Mouse (Mus musculus): ENCODE measurements at regions not wholly inside any gene's neighbourhood (a gene's known extent, or its start where the extent isn't known, plus 50 kb on each side); places are given as distances from the start of the nearest gene placed in this dataset.

- H3K36me3 ChIP-seq (ENCODE audit: control insufficient read depth, insufficient read depth, low read length): no peaks in the 10 kb centered on the region
- TF ChIP-seq CTCF (IDR thresholded peaks at IDR 0.05; ENCODE audit: control insufficient read depth, insufficient read depth, insufficient replicate concordance, low read depth, low read length) (no peak), POLR2A (IDR thresholded peaks at IDR 0.05; ENCODE audit: control insufficient read depth, low read depth, low read length) (no peak)
- no peaks in the 10 kb centered on the region for H3K27me3 ChIP-seq (ENCODE audit: control insufficient read depth, insufficient read depth, low read length)
- H3K4me1 ChIP-seq (ENCODE audit: control insufficient read depth, insufficient read depth, low read length): no peaks in the 10 kb centered on the region
- H3K4me3 ChIP-seq (ENCODE audit: control insufficient read depth, low read depth, low read length): no peak overlapping the region
- H3K27ac ChIP-seq (ENCODE audit: control insufficient read depth, insufficient read depth, low read depth, low read length): no peak overlapping the region
These were observed 94.8 kb downstream of the Rbm46 start for GRCm38 (mm10) chr3:82781464-82781863.

- Histone ChIP-seq H3K4me3 (ENCODE audit: control insufficient read depth, low read depth, low read length) (no peak overlapping the region), H3K36me3 (ENCODE audit: control insufficient read depth, insufficient read depth, low read length) (no peaks in the 10 kb centered on the region), H3K4me1 (ENCODE audit: control insufficient read depth, insufficient read depth, low read length) (no peaks in the 10 kb centered on the region), H3K27me3 (ENCODE audit: control insufficient read depth, insufficient read depth, low read length) (no peaks in the 10 kb centered on the region), H3K27ac (ENCODE audit: control insufficient read depth, insufficient read depth, low read depth, low read length) (no peak overlapping the region)
- TF ChIP-seq POLR2A (IDR thresholded peaks at IDR 0.05; ENCODE audit: control insufficient read depth, low read depth, low read length): no peak
- TF ChIP-seq CTCF (IDR thresholded peaks at IDR 0.05; ENCODE audit: control insufficient read depth, insufficient read depth, insufficient replicate concordance, low read depth, low read length): no peak
These were observed 105.6 kb downstream of the Rbm46 start for GRCm38 (mm10) chr3:82770512-82771270.

- no peak overlapping the region for H3K27ac ChIP-seq (ENCODE audit: control insufficient read depth, insufficient read depth, low read depth, low read length)
These were observed 108.8 kb downstream of the Rbm46 start for GRCm38 (mm10) chr3:82767484-82767883.

GRCm38 (mm10) chr3:82759946-82760345 lies 116.3 kb downstream of the Rbm46 start:
- Histone ChIP-seq H3K27ac (ENCODE audit: control insufficient read depth, insufficient read depth, low read depth, low read length) (no peak overlapping the region), H3K27me3 (ENCODE audit: control insufficient read depth, insufficient read depth, low read length) (no peaks in the 10 kb centered on the region), H3K36me3 (ENCODE audit: control insufficient read depth, insufficient read depth, low read length) (no peaks in the 10 kb centered on the region), H3K4me3 (ENCODE audit: control insufficient read depth, low read depth, low read length) (no peak overlapping the region), H3K4me1 (ENCODE audit: control insufficient read depth, insufficient read depth, low read length) (no peaks in the 10 kb centered on the region)
- TF ChIP-seq POLR2A (IDR thresholded peaks at IDR 0.05; ENCODE audit: control insufficient read depth, low read depth, low read length) (no peak), CTCF (IDR thresholded peaks at IDR 0.05; ENCODE audit: control insufficient read depth, insufficient read depth, insufficient replicate concordance, low read depth, low read length) (no peak)

More at GRCm38 (mm10) chr3:82767484-82767883, 108.8 kb downstream of the Rbm46 start:
- Histone ChIP-seq H3K4me1 (ENCODE audit: control insufficient read depth, insufficient read depth, low read length) (no peaks in the 10 kb centered on the region), H3K4me3 (ENCODE audit: control insufficient read depth, low read depth, low read length) (no peak overlapping the region), H3K27me3 (ENCODE audit: control insufficient read depth, insufficient read depth, low read length) (no peaks in the 10 kb centered on the region), H3K36me3 (ENCODE audit: control insufficient read depth, insufficient read depth, low read length) (no peaks in the 10 kb centered on the region)
- TF ChIP-seq CTCF (IDR thresholded peaks at IDR 0.05; ENCODE audit: control insufficient read depth, insufficient read depth, insufficient replicate concordance, low read depth, low read length) (no peak), POLR2A (IDR thresholded peaks at IDR 0.05; ENCODE audit: control insufficient read depth, low read depth, low read length) (no peak)

- no peaks in the 10 kb centered on the region for H3K4me1 ChIP-seq (ENCODE audit: control insufficient read depth, insufficient read depth, low read length)
- TF ChIP-seq CTCF (IDR thresholded peaks at IDR 0.05; ENCODE audit: control insufficient read depth, insufficient read depth, insufficient replicate concordance, low read depth, low read length) (no peak), POLR2A (IDR thresholded peaks at IDR 0.05; ENCODE audit: control insufficient read depth, low read depth, low read length) (no peak)
- no peak overlapping the region for H3K4me3 ChIP-seq (ENCODE audit: control insufficient read depth, low read depth, low read length)
- H3K36me3 ChIP-seq (ENCODE audit: control insufficient read depth, insufficient read depth, low read length): no peaks in the 10 kb centered on the region
- no peaks in the 10 kb centered on the region for H3K27me3 ChIP-seq (ENCODE audit: control insufficient read depth, insufficient read depth, low read length)
- no peak overlapping the region for H3K27ac ChIP-seq (ENCODE audit: control insufficient read depth, insufficient read depth, low read depth, low read length)
These were observed 117.3 kb downstream of the Rbm46 start for GRCm38 (mm10) chr3:82758967-82759366.

- no peak for TF ChIP-seq POLR2A (IDR thresholded peaks at IDR 0.05; ENCODE audit: control insufficient read depth, low read depth, low read length)
- peak; percentile 97; the same call in 1 of the 2 replicates for TF ChIP-seq CTCF (IDR thresholded peaks at IDR 0.05; ENCODE audit: control insufficient read depth, insufficient read depth, insufficient replicate concordance, low read depth, low read length)
- no peaks in the 10 kb centered on the region for H3K27me3 ChIP-seq (ENCODE audit: control insufficient read depth, insufficient read depth, low read length)
- no peaks in the 10 kb centered on the region; the same call in 1 of the 2 replicates for H3K4me1 ChIP-seq (ENCODE audit: control insufficient read depth, insufficient read depth, low read length)
- H3K36me3 ChIP-seq (ENCODE audit: control insufficient read depth, insufficient read depth, low read length): no peaks in the 10 kb centered on the region
- no peak overlapping the region for H3K4me3 ChIP-seq (ENCODE audit: control insufficient read depth, low read depth, low read length)
- no peak overlapping the region for H3K27ac ChIP-seq (ENCODE audit: control insufficient read depth, insufficient read depth, low read depth, low read length)
These were observed 150.7 kb downstream of the Rbm46 start for GRCm38 (mm10) chr3:82725546-82725945.

GRCm38 (mm10) chr3:82707628-82708027 lies 159.7 kb upstream of the Npy2r start:
- no peak overlapping the region for H3K4me3 ChIP-seq (ENCODE audit: control insufficient read depth, low read depth, low read length)
- no peaks in the 10 kb centered on the region for H3K27me3 ChIP-seq (ENCODE audit: control insufficient read depth, insufficient read depth, low read length)
- H3K36me3 ChIP-seq (ENCODE audit: control insufficient read depth, insufficient read depth, low read length): no peaks in the 10 kb centered on the region
- TF ChIP-seq POLR2A (IDR thresholded peaks at IDR 0.05; ENCODE audit: control insufficient read depth, low read depth, low read length) (no peak), CTCF (IDR thresholded peaks at IDR 0.05; ENCODE audit: control insufficient read depth, insufficient read depth, insufficient replicate concordance, low read depth, low read length) (no peak)
- H3K4me1 ChIP-seq (ENCODE audit: control insufficient read depth, insufficient read depth, low read length): no peaks in the 10 kb centered on the region
- H3K27ac ChIP-seq (ENCODE audit: control insufficient read depth, insufficient read depth, low read depth, low read length): no peak overlapping the region

Data from testis, adult 2 months (tissue).